Mouse (Mus musculus): Measurements from ENCODE around the gene 1700020L24Rik. TPM values are rescaled to one million over a fixed set of nuclear protein-coding genes. Genes with fewer than 3 reads are reported as not detected.

The 1700020L24Rik gene
- polyA plus RNA-seq, 1 experiment: 1.5 TPM

GRCm38 (mm10) chr11:83449298-83449697 is 11.8 kb downstream of the 1700020L24Rik start:
- TF ChIP-seq CEBPB (IDR thresholded peaks at IDR 0.05; ENCODE audit: low read depth): no peak
- no peak for TF ChIP-seq USF1 (IDR thresholded peaks at IDR 0.05; ENCODE audit: low read depth)
- TF ChIP-seq MAX (IDR thresholded peaks at IDR 0.05): no peak
- no peak for TF ChIP-seq MYOD1 (IDR thresholded peaks at IDR 0.05; ENCODE audit: control insufficient read depth, insufficient read length, low read depth)
- TF ChIP-seq CTCF (IDR thresholded peaks at IDR 0.05; ENCODE audit: control insufficient read depth, insufficient read depth, insufficient read length): no peak
- TF ChIP-seq FOSL1 (IDR thresholded peaks at IDR 0.05; ENCODE audit: insufficient read depth, low read length, poor library complexity, severe bottlenecking): no peak
- no peak for TF ChIP-seq MYOG (IDR thresholded peaks at IDR 0.05; ENCODE audit: control insufficient read depth, extremely low read depth, insufficient read length)
- H3K27me3 ChIP-seq (ENCODE audit: control insufficient read depth, insufficient read depth, insufficient read length): no peaks in the 10 kb centered on the region
- H3K79me3 ChIP-seq (ENCODE audit: low read depth): no peaks in the 10 kb centered on the region

DNA sequence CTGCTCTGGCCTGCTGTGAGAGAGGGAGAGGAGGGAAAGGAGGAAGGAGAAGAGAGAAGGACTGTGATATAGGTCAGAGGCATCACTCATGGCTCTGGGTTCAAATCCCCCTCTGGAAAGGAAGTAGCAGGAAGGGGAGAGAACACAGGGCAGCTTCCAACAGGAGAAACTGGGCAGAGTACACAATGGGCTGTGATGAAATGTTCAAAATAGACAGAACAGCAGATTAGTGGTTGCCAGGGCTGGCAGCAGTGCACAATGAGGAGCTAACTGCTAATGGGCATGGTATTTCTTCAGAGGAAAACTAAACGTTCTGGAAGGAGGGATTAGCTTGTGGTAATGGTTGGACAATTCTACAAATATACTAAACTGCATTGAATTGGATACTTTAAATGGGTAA is 13.1 kb downstream of the 1700020L24Rik start:
- H3K79me3 ChIP-seq (ENCODE audit: low read depth): no peaks in the 10 kb centered on the region
- H3K36me3 ChIP-seq (ENCODE audit: control insufficient read depth, insufficient read depth): no peaks in the 10 kb centered on the region
- H3ac ChIP-seq (ENCODE audit: control insufficient read depth, insufficient read length, low read depth): no peak overlapping the region
- no peaks in the 10 kb centered on the region for H3K79me2 ChIP-seq (ENCODE audit: control insufficient read depth, insufficient read depth)
- no peaks in the 10 kb centered on the region for H3K27me3 ChIP-seq (ENCODE audit: control insufficient read depth, insufficient read depth, insufficient read length)
- TF ChIP-seq FOSL1 (IDR thresholded peaks at IDR 0.05; ENCODE audit: insufficient read depth, low read length, poor library complexity, severe bottlenecking): no peak
- TF ChIP-seq MAX (IDR thresholded peaks at IDR 0.05): no peak
- no peak overlapping the region for H3K4me3 ChIP-seq (ENCODE audit: insufficient read depth, poor library complexity, severe bottlenecking)

More at GRCm38 (mm10) chr11:83449298-83449697, 11.8 kb downstream of the 1700020L24Rik start:
- Histone ChIP-seq H3K36me3 (ENCODE audit: control insufficient read depth, insufficient read depth) (no peaks in the 10 kb centered on the region), H3K79me2 (ENCODE audit: control insufficient read depth, insufficient read depth) (no peaks in the 10 kb centered on the region), H3ac (ENCODE audit: control insufficient read depth, insufficient read length, low read depth) (no peak overlapping the region), H3K4me3 (ENCODE audit: insufficient read depth, poor library complexity, severe bottlenecking) (no peak overlapping the region)

DNA sequence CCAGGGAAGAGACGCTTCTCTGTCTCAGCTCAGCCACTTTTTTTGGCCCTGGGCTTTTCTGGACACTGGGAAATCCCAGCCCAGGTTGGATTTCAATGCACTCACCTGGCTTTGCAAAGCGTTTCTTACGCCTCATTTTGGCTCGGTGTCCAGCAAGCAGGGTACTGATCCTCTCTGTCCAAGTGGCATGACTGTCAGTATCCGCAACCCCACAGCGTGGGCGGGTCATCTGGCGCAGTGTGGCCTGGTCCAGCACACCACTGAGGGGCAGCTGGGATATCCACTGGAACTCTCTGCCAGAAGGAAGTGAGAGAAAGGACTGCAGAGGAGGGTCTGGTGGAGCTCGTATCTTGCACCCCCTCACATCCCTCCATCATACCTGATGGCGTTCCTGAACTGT is 13.8 kb downstream of the 1700020L24Rik start:
- H3K79me3 ChIP-seq (ENCODE audit: low read depth): no peaks in the 10 kb centered on the region
- H3K4me3 ChIP-seq (ENCODE audit: insufficient read depth, poor library complexity, severe bottlenecking): no peak overlapping the region
- no peaks in the 10 kb centered on the region for H3K79me2 ChIP-seq (ENCODE audit: control insufficient read depth, insufficient read depth)
- TF ChIP-seq FOSL1 (IDR thresholded peaks at IDR 0.05; ENCODE audit: insufficient read depth, low read length, poor library complexity, severe bottlenecking) (no peak), CEBPB (IDR thresholded peaks at IDR 0.05; ENCODE audit: low read depth) (no peak), CTCF (IDR thresholded peaks at IDR 0.05; ENCODE audit: control insufficient read depth, insufficient read depth, insufficient read length) (no peak), MYOG (IDR thresholded peaks at IDR 0.05; ENCODE audit: control insufficient read depth, extremely low read depth, insufficient read length) (no peak), MYOD1 (IDR thresholded peaks at IDR 0.05; ENCODE audit: control insufficient read depth, insufficient read length, low read depth) (no peak), USF1 (IDR thresholded peaks at IDR 0.05; ENCODE audit: low read depth) (no peak), MAX (IDR thresholded peaks at IDR 0.05) (no peak)
- no peaks in the 10 kb centered on the region for H3K27me3 ChIP-seq (ENCODE audit: control insufficient read depth, insufficient read depth, insufficient read length)
- H3K36me3 ChIP-seq (ENCODE audit: control insufficient read depth, insufficient read depth): no peaks in the 10 kb centered on the region
- H3ac ChIP-seq (ENCODE audit: control insufficient read depth, insufficient read length, low read depth): no peak overlapping the region

DNA sequence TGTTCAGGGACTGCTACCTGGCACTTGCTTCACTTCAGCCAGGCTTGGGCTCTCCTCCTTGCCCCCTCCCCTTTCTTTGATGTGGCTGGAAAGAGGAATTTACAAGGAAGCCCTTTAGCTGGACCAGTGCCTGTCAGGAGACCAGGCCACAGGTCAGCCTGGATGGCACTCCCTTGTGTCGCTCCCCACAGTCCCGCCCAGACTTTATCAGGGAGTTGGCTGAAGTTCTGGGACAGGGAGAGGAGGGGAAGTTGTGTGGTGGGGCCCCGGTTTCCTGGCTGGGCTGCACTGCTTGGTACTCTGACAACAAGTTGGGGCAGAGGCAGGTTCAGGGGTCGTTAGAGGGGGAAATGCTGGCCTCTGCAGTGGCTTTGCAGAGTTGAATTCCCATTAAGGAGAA is 17.1 kb downstream of the 1700020L24Rik start:
- H3K27me3 ChIP-seq (ENCODE audit: control insufficient read depth, insufficient read depth, insufficient read length): no peaks in the 10 kb centered on the region
- no peak overlapping the region for H3K4me3 ChIP-seq (ENCODE audit: insufficient read depth, poor library complexity, severe bottlenecking)
- no peaks in the 10 kb centered on the region for H3K79me3 ChIP-seq (ENCODE audit: low read depth)
- H3ac ChIP-seq (ENCODE audit: control insufficient read depth, insufficient read length, low read depth): no peak overlapping the region
- TF ChIP-seq CEBPB (IDR thresholded peaks at IDR 0.05; ENCODE audit: low read depth) (no peak), MYOG (IDR thresholded peaks at IDR 0.05; ENCODE audit: control insufficient read depth, extremely low read depth, insufficient read length) (no peak), CTCF (IDR thresholded peaks at IDR 0.05; ENCODE audit: control insufficient read depth, insufficient read depth, insufficient read length) (no peak), MAX (IDR thresholded peaks at IDR 0.05) (no peak), FOSL1 (IDR thresholded peaks at IDR 0.05; ENCODE audit: insufficient read depth, low read length, poor library complexity, severe bottlenecking) (no peak), USF1 (IDR thresholded peaks at IDR 0.05; ENCODE audit: low read depth) (no peak), MYOD1 (IDR thresholded peaks at IDR 0.05; ENCODE audit: control insufficient read depth, insufficient read length, low read depth) (no peak)
- H3K79me2 ChIP-seq (ENCODE audit: control insufficient read depth, insufficient read depth): no peaks in the 10 kb centered on the region
- no peaks in the 10 kb centered on the region for H3K36me3 ChIP-seq (ENCODE audit: control insufficient read depth, insufficient read depth)

DNA sequence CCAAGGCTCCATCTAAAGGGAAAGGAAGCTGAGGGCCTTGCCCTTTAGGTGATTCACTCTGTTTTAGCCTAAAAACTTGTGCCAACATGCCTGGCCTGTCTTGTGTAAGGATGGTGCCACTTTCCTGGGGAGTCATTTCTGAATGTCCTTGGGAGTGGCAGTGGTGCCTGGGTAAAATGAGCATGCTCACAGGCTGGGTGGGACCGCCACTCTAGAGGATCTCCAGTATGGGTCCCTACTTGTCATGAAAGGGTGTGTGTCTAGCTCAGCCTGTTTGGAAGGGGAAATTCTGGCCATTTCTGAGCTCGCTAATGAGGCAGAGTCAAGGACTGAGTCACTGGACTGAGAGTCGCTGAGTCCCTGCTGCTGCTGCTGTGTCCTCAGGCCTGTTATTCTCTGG is 18.1 kb downstream of the 1700020L24Rik start:
- Histone ChIP-seq H3K4me3 (ENCODE audit: insufficient read depth, poor library complexity, severe bottlenecking) (no peak overlapping the region), H3K27me3 (ENCODE audit: control insufficient read depth, insufficient read depth, insufficient read length) (no peaks in the 10 kb centered on the region), H3K79me2 (ENCODE audit: control insufficient read depth, insufficient read depth) (no peaks in the 10 kb centered on the region), H3ac (ENCODE audit: control insufficient read depth, insufficient read length, low read depth) (no peak overlapping the region), H3K79me3 (ENCODE audit: low read depth) (no peaks in the 10 kb centered on the region), H3K36me3 (ENCODE audit: control insufficient read depth, insufficient read depth) (no peaks in the 10 kb centered on the region)
- TF ChIP-seq CEBPB (IDR thresholded peaks at IDR 0.05; ENCODE audit: low read depth) (no peak), USF1 (IDR thresholded peaks at IDR 0.05; ENCODE audit: low read depth) (no peak), MYOD1 (IDR thresholded peaks at IDR 0.05; ENCODE audit: control insufficient read depth, insufficient read length, low read depth) (no peak), CTCF (IDR thresholded peaks at IDR 0.05; ENCODE audit: control insufficient read depth, insufficient read depth, insufficient read length) (no peak)

GRCm38 (mm10) chr11:83457257-83457656 is 19.8 kb downstream of the 1700020L24Rik start:
- Histone ChIP-seq H3K4me3 (ENCODE audit: insufficient read depth, poor library complexity, severe bottlenecking) (no peak overlapping the region), H3K27me3 (ENCODE audit: control insufficient read depth, insufficient read depth, insufficient read length) (no peaks in the 10 kb centered on the region), H3K79me3 (ENCODE audit: low read depth) (no peaks in the 10 kb centered on the region), H3K36me3 (ENCODE audit: control insufficient read depth, insufficient read depth) (no peaks in the 10 kb centered on the region), H3ac (ENCODE audit: control insufficient read depth, insufficient read length, low read depth) (no peak overlapping the region), H3K79me2 (ENCODE audit: control insufficient read depth, insufficient read depth) (no peaks in the 10 kb centered on the region)
- TF ChIP-seq USF1 (IDR thresholded peaks at IDR 0.05; ENCODE audit: low read depth) (no peak), MYOG (IDR thresholded peaks at IDR 0.05; ENCODE audit: control insufficient read depth, extremely low read depth, insufficient read length) (no peak), FOSL1 (IDR thresholded peaks at IDR 0.05; ENCODE audit: insufficient read depth, low read length, poor library complexity, severe bottlenecking) (no peak), MAX (IDR thresholded peaks at IDR 0.05) (no peak), CTCF (IDR thresholded peaks at IDR 0.05; ENCODE audit: control insufficient read depth, insufficient read depth, insufficient read length) (no peak), MYOD1 (IDR thresholded peaks at IDR 0.05; ENCODE audit: control insufficient read depth, insufficient read length, low read depth) (no peak), CEBPB (IDR thresholded peaks at IDR 0.05; ENCODE audit: low read depth) (no peak)
